Comparison of ENCODE assay signal across 24 mouse cellular contexts in the genomic region with DNA sequence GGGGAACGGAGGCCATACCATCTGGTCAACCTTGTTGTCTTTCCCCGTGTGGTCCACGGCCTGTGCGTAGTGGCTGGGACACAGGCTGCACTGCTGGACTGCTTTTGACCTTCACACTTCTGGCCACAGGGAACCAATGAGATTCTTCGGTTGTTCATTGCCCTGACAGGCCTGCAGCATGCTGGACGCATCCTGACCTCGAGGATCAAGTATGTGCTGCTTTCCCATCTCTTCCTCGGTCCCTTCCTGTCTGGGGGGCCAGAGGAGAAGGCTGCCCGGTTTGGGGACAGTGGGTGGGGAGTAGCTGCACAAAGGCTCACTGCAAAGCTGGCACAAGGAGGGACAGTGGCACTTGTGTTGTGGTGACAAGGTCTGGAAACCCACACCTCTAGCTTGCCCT. TPM values are rescaled to one million over a fixed set of nuclear protein-coding genes. Genes with fewer than 3 reads are reported as not detected.
"Had no signal": no experiment of that assay in that cellular context is flagged by ENCODE, and none has a peak within 500 bp of the region (broad histone marks: within the 10 kb centered on the region; RNA-seq: fewer than 3 reads in every experiment).

No protein-coding gene starts in this region.

- H3K4me1 ChIP-seq: midbrain, embryonic 13.5 days; neural tube, embryonic 13.5 days; neural tube, embryonic 15.5 days had no signal

- H3K4me3 ChIP-seq: midbrain, embryonic 13.5 days; myocyte; neural tube, embryonic 13.5 days; neural tube, embryonic 15.5 days had no signal

- H3K9me3 ChIP-seq: midbrain, embryonic 13.5 days; neural tube, embryonic 13.5 days; neural tube, embryonic 15.5 days had no signal

- DNase-seq: lung, adult 18-20 months; lung, embryonic 14.5 days; lung, postnatal 10 days; lung, postnatal 4 days; retina, postnatal 1 day; right cerebral cortex, adult 18-20 months; right cerebral cortex, postnatal 25 days; right cerebral cortex, postnatal 4 days; spleen, adult 18-20 months; thymus, adult 18-20 months; thymus, postnatal 14 days; thymus, postnatal 36 days had no signal

- H3K4me2 ChIP-seq: lung, embryonic 14.5 days; midbrain, embryonic 11.5 days; midbrain, embryonic 13.5 days; neural tube, embryonic 13.5 days; neural tube, embryonic 15.5 days had no signal

- ATAC-seq: midbrain, embryonic 13.5 days; midbrain, embryonic 16.5 days had no signal

- H3K9ac ChIP-seq: lung, embryonic 14.5 days; midbrain, embryonic 13.5 days; neural tube, embryonic 13.5 days; neural tube, embryonic 15.5 days had no signal

- H3K27me3 ChIP-seq: midbrain, embryonic 13.5 days; neural tube, embryonic 13.5 days; neural tube, embryonic 15.5 days had no signal

- H3K27ac ChIP-seq: midbrain, embryonic 13.5 days; neural tube, embryonic 13.5 days; neural tube, embryonic 15.5 days had no signal

RNA-seq across cellular contexts. Expression of a gene that starts 34.2 kb away (rescaled TPM):
- polyA plus RNA-seq: liver, embryonic 16.5 days; lung, embryonic 14.5 days; lung, embryonic 16.5 days; midbrain, embryonic 11.5 days; midbrain, embryonic 13.5 days; midbrain, embryonic 16.5 days; myocyte; neural tube, embryonic 11.5 days; neural tube, embryonic 13.5 days; neural tube, embryonic 15.5 days; small intestine, adult 2 months; stomach, embryonic 14.5 days; stomach, embryonic 16.5 days had no signal
